Mouse (Mus musculus) neutrophil, adult 83 days (primary cell): ENCODE results near the gene Atg5. TPM values are rescaled to one million over a fixed set of nuclear protein-coding genes. Genes with fewer than 3 reads are reported as not detected.

Source experiments
- total RNA-seq, 2 experiments: library from RNA; stranded (reverse); gene quantifications; one replicate each; pipeline ENCODE4 v1.2.4; 2023

The Atg5 gene
- total RNA-seq, result 10 to 100 TPM; 21.4 to 23.7 TPM

DNA sequence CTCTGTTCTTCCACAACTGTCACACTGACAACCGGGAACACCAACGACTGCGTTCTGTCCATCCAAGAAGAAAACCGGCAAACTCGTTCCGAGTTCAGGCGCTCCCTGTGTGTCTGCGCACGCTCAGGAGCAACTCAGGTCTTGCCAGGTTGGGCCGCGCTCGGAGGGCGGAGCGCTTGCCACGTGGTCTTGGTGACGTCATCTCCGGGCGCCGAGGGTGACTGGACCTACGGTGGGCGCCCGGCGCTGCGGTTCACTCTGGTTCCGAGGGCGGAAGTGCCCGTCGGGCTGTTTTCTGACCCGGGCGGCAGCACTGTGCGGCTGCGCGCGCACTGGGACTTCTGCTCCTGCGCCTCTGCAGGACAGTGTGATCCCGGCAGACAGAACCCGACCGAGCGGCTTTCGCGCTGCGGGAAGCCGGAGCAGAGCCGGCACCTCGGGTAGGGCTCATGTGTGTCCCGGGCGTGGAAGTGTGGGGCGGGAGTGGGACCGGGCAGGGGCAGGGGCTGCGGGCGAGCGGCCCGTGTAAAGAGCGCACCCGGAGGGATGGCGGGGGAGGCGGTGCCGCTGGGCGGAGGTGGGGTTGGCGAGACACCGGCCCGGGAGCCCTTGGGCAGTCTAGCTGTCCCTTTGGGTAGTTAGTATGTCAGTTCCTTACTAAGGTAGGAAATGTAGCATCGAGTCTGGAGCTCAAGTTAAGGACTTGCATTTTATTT lies at the start of gene Atg5:
TSS of gene Atg5 (plus strand) at position 214 of the 716 bp plus-strand sequence.

Other genes with a start within 250 kb of the Atg5 start
- gene Crybg1, start 119.5 kb upstream of the Atg5 start, total RNA-seq, result 10 to 100 TPM; 24.1 to 26.6 TPM